Mouse (Mus musculus) neural tube, embryonic 15.5 days (tissue): ENCODE data around the gene Tbl1xr1. TPM values are rescaled to one million over a fixed set of nuclear protein-coding genes. Genes with fewer than 3 reads are reported as not detected.

Experiments used
- ATAC-seq: fragments of 200-750 bp; cut with Nextera tagmentation; 2 replicates; pipeline ENCODE4 v1.8.0; 2017; ENCODE audit warnings: mild to moderate bottlenecking, moderate TSS enrichment, moderate library complexity; ENCODE audit not compliant: low FRiP score
- H3K27ac ChIP-seq: fragments of 300-500 bp; sonication (generic); replicated peaks from 2 replicates; pipeline ENCODE4 v1.5.1; 2015; ENCODE audit warnings: mild to moderate bottlenecking, inconsistent platforms
- H3K27me3 ChIP-seq: fragments of 300-500 bp; sonication (generic); replicated peaks from 2 replicates; pipeline ENCODE4 v1.6.1; 2015; ENCODE audit warnings: inconsistent platforms
- H3K36me3 ChIP-seq: fragments of 300-500 bp; sonication (generic); 2 replicates; pipeline ENCODE4 v1.6.1; 2015; ENCODE audit warnings: inconsistent platforms
- H3K4me1 ChIP-seq: fragments of 300-500 bp; sonication (generic); 2 replicates; pipeline ENCODE4 v1.6.1; 2015; ENCODE audit warnings: inconsistent platforms
- H3K4me2 ChIP-seq: fragments of 300-500 bp; sonication (generic); 2 replicates; pipeline ENCODE4 v1.6.1; 2015; ENCODE audit warnings: inconsistent platforms, mild to moderate bottlenecking, moderate library complexity
- H3K4me3 ChIP-seq: fragments of 300-500 bp; sonication (generic); replicated peaks from 2 replicates; pipeline ENCODE4 v1.5.1; 2015; ENCODE audit warnings: mild to moderate bottlenecking, inconsistent platforms
- H3K9ac ChIP-seq: fragments of 300-500 bp; sonication (generic); replicated peaks from 2 replicates; pipeline ENCODE4 v1.6.1; 2015; ENCODE audit warnings: mild to moderate bottlenecking, inconsistent platforms
- H3K9me3 ChIP-seq: fragments of 300-500 bp; sonication (generic); replicated peaks from 2 replicates; pipeline ENCODE4 v1.6.1; 2016; ENCODE audit warnings: inconsistent platforms
- WGBS: fragments of 180-500 bp; shearing (Covaris S2); methylation state at CpG from one replicate; pipeline ENCODE4 v1.1.7; 2015; ENCODE audit warnings: mixed read lengths; 5-methylcytosine and 5-hydroxymethylcytosine counted together
- polyA plus RNA-seq: library from polyadenylated mRNA; unstranded; fragments of >200 nt; fragmentation: Nextera tagmentation; extraction: Ambion mirVana; gene quantifications from 2 replicates; pipeline ENCODE4 v1.2.1, GENCODE M21; 2015

The Tbl1xr1 gene
- polyA plus RNA-seq, 1 experiment from 2014 or later = 16.1 TPM

GRCm38 (mm10) chr3:22230635-22231034 is 154.2 kb downstream of the Tbl1xr1 start:
- 76% methylated on average over 3 of the region's 3 CpGs for WGBS
- no peaks in the 10 kb centered on the region for H3K36me3 ChIP-seq
- no peak overlapping the region for H3K27ac ChIP-seq
- H3K9me3 ChIP-seq = no peaks in the 10 kb centered on the region
- ATAC-seq = no peak
- H3K9ac ChIP-seq = no peak overlapping the region
- H3K4me2 ChIP-seq = no peak overlapping the region
- no peaks in the 10 kb centered on the region for H3K27me3 ChIP-seq
- H3K4me1 ChIP-seq = no peaks in the 10 kb centered on the region
- H3K4me3 ChIP-seq = no peak overlapping the region

DNA sequence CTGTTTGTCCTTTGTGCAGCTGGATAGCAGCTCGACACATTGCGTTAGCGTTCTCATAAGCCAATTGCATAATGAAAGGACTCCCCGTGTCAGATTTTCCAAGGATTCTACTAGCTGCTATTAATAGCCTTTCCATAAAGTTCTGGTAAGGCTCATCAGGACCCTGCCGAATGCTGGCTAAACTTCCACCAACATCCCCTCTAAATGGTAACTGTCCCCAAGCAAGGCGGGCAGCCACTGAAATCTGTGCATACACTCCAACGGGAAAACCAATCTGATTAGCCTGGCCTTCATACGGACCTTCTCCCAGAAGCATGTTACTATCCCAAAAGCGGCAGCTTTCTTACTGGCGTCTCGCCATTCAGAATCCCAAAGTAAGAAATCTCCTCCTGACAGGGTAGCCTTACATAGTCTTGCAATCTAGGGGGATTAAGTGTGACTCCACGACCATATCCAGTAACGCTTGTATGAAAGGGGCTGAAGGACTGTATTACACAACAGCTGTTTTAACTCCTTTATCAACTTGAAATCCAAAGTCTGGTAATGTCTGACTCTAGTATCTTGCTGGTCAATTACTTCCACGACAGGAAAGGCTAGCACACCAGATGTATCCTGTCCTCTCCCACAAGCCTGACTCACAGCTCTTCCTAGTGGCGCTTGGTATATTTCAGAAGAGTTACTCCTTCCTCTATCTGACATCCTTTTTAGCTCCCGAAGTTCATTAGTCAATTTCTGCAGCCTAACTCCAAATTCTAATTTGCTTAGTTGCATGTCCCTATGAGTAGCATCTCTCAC is 161.9 kb downstream of the Tbl1xr1 start:
- WGBS = 94% methylated on average over 16 of the region's 16 CpGs

More for the DNA sequence above, 161.9 kb downstream of the Tbl1xr1 start:
- no peaks in the 10 kb centered on the region; the same call in 1 of the 2 replicates for H3K9me3 ChIP-seq
- H3K27ac ChIP-seq = no peak overlapping the region
- no peak overlapping the region for H3K9ac ChIP-seq
- H3K27me3 ChIP-seq = no peaks in the 10 kb centered on the region
- no peaks in the 10 kb centered on the region for H3K36me3 ChIP-seq
- ATAC-seq = no peak
- no peaks in the 10 kb centered on the region for H3K4me1 ChIP-seq
- H3K4me2 ChIP-seq = no peak overlapping the region
- H3K4me3 ChIP-seq = no peak overlapping the region
